Mouse (Mus musculus): Measurements from ENCODE around the gene Csn1s2b.

GRCm38 (mm10) chr5:87782731-87783130 is 25.2 kb upstream of the Csn1s2b start:
- TF ChIP-seq CTCF (IDR thresholded peaks at IDR 0.05; ENCODE audit: low read depth, low read length) (no peak), POLR2A (IDR thresholded peaks at IDR 0.05; ENCODE audit: insufficient read depth, low read length) (no peak)
